20 mouse cellular contexts compared by ENCODE assay signal in genomic region chr15:84372801-84373200, GRCm38 (mm10). TPM values are rescaled to one million over a fixed set of nuclear protein-coding genes. Genes with fewer than 3 reads are reported as not detected.
DNase-seq lines count a peak whose midpoint lies in the region; TF ChIP-seq lines count a peak whose summit lies in the region.
"Had no signal": no experiment of that assay in that cellular context is flagged by ENCODE, and none has a peak within 500 bp of the region (broad histone marks: within the 10 kb centered on the region; RNA-seq: fewer than 3 reads in every experiment).

No protein-coding gene starts in this region.

- peak overlapping the region; percentile 88 for H3K27ac ChIP-seq in layer of hippocampus, adult 2 months
- H3K27ac ChIP-seq: embryonic facial prominence, embryonic 12.5 days; forebrain, embryonic 15.5 days; heart, embryonic 10.5 days; hindbrain, embryonic 13.5 days had no signal

- no peak overlapping the region for H3K4me3 ChIP-seq in layer of hippocampus, adult 2 months
- H3K4me3 ChIP-seq: embryonic facial prominence, embryonic 12.5 days; forebrain, embryonic 15.5 days; heart, embryonic 10.5 days; hindbrain, embryonic 13.5 days had no signal

- no peak for DNase-seq in layer of hippocampus, adult 2 months (ENCODE audit: low spot score in 2 of 2)
- DNase-seq in layer of hippocampus, adult 9-10 months (ENCODE audit: low spot score), result no peak
- DNase-seq in ES-CJ7 (ENCODE audit: low read depth, low spot score) (peak; percentile 26), ZHBTc4 (ENCODE audit: low read depth, low spot score) (peak; percentile 28)
- DNase-seq in large intestine, adult 2 months (ENCODE audit: low read depth, low spot score), result peak; percentile 55
- DNase-seq in urinary bladder, postnatal 36 days (ENCODE audit: low spot score in 2 of 2), result no peak
- no peak for DNase-seq in gastrocnemius, postnatal 36 days
- DNase-seq: adrenal gland, adult 2 months; adrenal gland, postnatal 36 days; cerebellum, adult 11 months; cerebellum, adult 8-10 months; cerebellum, postnatal 25 days; heart, adult 18-20 months; heart, postnatal 10 days; heart, postnatal 4 days; kidney, adult 11 months had no signal

- intact Hi-C loops in gastrocnemius, postnatal 36 days (cut with DNase I), result no loop called here

- WGBS in large intestine, adult 2 months, result 25% methylated on average over 5 of the region's 5 CpGs

- no peak for TF ChIP-seq CTCF in layer of hippocampus, adult 2 months (conservative IDR thresholded peaks at IDR 0.05)

RNA-seq across cellular contexts. Expression of gene Parvg, which starts 49.0 kb away (rescaled TPM):
- 10 to 100 TPM; 20.9 to 26.6 TPM for total RNA-seq in layer of hippocampus, adult 2 months (2021)
- 5.7 and 6.2 TPM in 2 replicates for polyA plus RNA-seq in large intestine, adult 2 months (2012; rRNA removed)
- under 1 TPM; 0.74 to 0.97 TPM for total RNA-seq in gastrocnemius, postnatal 36 days (2021)

Comparison
In these comparisons a context has a peak if more than half of its experiments do, and no peak if none do; other contexts are left out.
1. DNase-seq: peak in ES-CJ7 (single experiment), ZHBTc4 (single experiment) and large intestine, adult 2 months (single experiment); none in layer of hippocampus, adult 2 months (0 of 2), layer of hippocampus, adult 9-10 months (single experiment), urinary bladder, postnatal 36 days (0 of 2) and gastrocnemius, postnatal 36 days (0 of 2).
2. RNA of gene Parvg, which starts 49.0 kb away (total RNA-seq): 20.9 to 26.6 TPM in layer of hippocampus, adult 2 months; 0.74 to 0.97 TPM in gastrocnemius, postnatal 36 days; every median in the first group is over 10 times any median in the second.